Mouse (Mus musculus): Measurements from ENCODE around the gene Pgghg. TPM values are rescaled to one million over a fixed set of nuclear protein-coding genes. Genes with fewer than 3 reads are reported as not detected.

The Pgghg gene
- polyA plus RNA-seq, 1 experiment from 2014 or later = 4.6 TPM

- Histone ChIP-seq H3K27ac (ENCODE audit: low read depth, low read length) (no peak within 1 kb of the TSS; the same call in 1 of the 2 replicates), H3K36me3 (ENCODE audit: control insufficient read depth, insufficient read depth, low read length) (no peaks in the 10 kb centered on the region), H3K4me1 (ENCODE audit: control insufficient read depth, insufficient read depth, low read length) (0 out of 2 replicates have a peak, but pooled peaks cover 2% of the 10 kb centered on the region), H3K27me3 (ENCODE audit: control insufficient read depth, insufficient read depth, low read length) (no peaks in the 10 kb centered on the region), H3K9me3 (ENCODE audit: control insufficient read depth, low read length) (no peaks in the 10 kb centered on the region), H3K9ac (replicated peaks; ENCODE audit: low read depth, low read length) (no peak within 1 kb of the TSS), H3K4me3 (ENCODE audit: low read depth, low read length) (no peak within 1 kb of the TSS), H3K4me2 (ENCODE audit: low read depth, low read length) (no peak within 1 kb of the TSS)
- ATAC-seq (ENCODE audit: low read depth) = no peak
- WGBS = 51% methylated on average over 16 of the region's 16 CpGs
Observed at GRCm38 (mm10) chr7:140949824-140950530, 8.8 kb downstream of the Pgghg start, which contains the start of gene Ifitm5. Ifitm5 (minus strand) TSS chr7:140950291.

- Histone ChIP-seq H3K36me3 (ENCODE audit: control insufficient read depth, insufficient read depth, low read length) (no peaks in the 10 kb centered on the region), H3K4me3 (ENCODE audit: low read depth, low read length) (no peak overlapping the region), H3K9me3 (ENCODE audit: control insufficient read depth, low read length) (no peaks in the 10 kb centered on the region), H3K4me1 (ENCODE audit: control insufficient read depth, insufficient read depth, low read length) (0 out of 2 replicates have a peak, but pooled peaks cover 2% of the 10 kb centered on the region), H3K4me2 (ENCODE audit: low read depth, low read length) (no peak overlapping the region), H3K9ac (replicated peaks; ENCODE audit: low read depth, low read length) (no peak overlapping the region), H3K27ac (ENCODE audit: low read depth, low read length) (no peak overlapping the region; the same call in 1 of the 2 replicates), H3K27me3 (ENCODE audit: control insufficient read depth, insufficient read depth, low read length) (no peaks in the 10 kb centered on the region)
- no peak for ATAC-seq (ENCODE audit: low read depth)
- WGBS = 32% methylated on average over 8 of the region's 8 CpGs
Observed at GRCm38 (mm10) chr7:140951051-140951450, 9.9 kb downstream of the Pgghg start.

GRCm38 (mm10) chr7:140951765-140952164, 10.6 kb downstream of the Pgghg start:
- Histone ChIP-seq H3K4me3 (ENCODE audit: low read depth, low read length) (no peak overlapping the region), H3K27me3 (ENCODE audit: control insufficient read depth, insufficient read depth, low read length) (no peaks in the 10 kb centered on the region), H3K4me1 (ENCODE audit: control insufficient read depth, insufficient read depth, low read length) (0 out of 2 replicates have a peak, but pooled peaks cover 2% of the 10 kb centered on the region), H3K9me3 (ENCODE audit: control insufficient read depth, low read length) (no peaks in the 10 kb centered on the region), H3K36me3 (ENCODE audit: control insufficient read depth, insufficient read depth, low read length) (no peaks in the 10 kb centered on the region), H3K9ac (replicated peaks; ENCODE audit: low read depth, low read length) (no peak overlapping the region), H3K4me2 (ENCODE audit: low read depth, low read length) (no peak overlapping the region), H3K27ac (ENCODE audit: low read depth, low read length) (no peak overlapping the region)
- WGBS = 72% methylated on average over 6 of the region's 6 CpGs
- ATAC-seq (ENCODE audit: low read depth) = no peak

- Histone ChIP-seq H3K27me3 (ENCODE audit: control insufficient read depth, insufficient read depth, low read length) (no peaks in the 10 kb centered on the region), H3K27ac (ENCODE audit: low read depth, low read length) (no peak overlapping the region), H3K36me3 (ENCODE audit: control insufficient read depth, insufficient read depth, low read length) (no peaks in the 10 kb centered on the region), H3K9me3 (ENCODE audit: control insufficient read depth, low read length) (no peaks in the 10 kb centered on the region), H3K4me3 (ENCODE audit: low read depth, low read length) (no peak overlapping the region), H3K4me1 (ENCODE audit: control insufficient read depth, insufficient read depth, low read length) (0 out of 2 replicates have a peak, but pooled peaks cover 2% of the 10 kb centered on the region), H3K4me2 (ENCODE audit: low read depth, low read length) (no peak overlapping the region), H3K9ac (replicated peaks; ENCODE audit: low read depth, low read length) (no peak overlapping the region)
- no peak for ATAC-seq (ENCODE audit: low read depth)
- WGBS = 89% methylated on average over 7 of the region's 7 CpGs
Observed at GRCm38 (mm10) chr7:140952441-140952840, 11.2 kb downstream of the Pgghg start.

- Histone ChIP-seq H3K27ac (ENCODE audit: low read depth, low read length) (no peak overlapping the region), H3K9ac (replicated peaks; ENCODE audit: low read depth, low read length) (no peak overlapping the region), H3K4me2 (ENCODE audit: low read depth, low read length) (no peak overlapping the region), H3K27me3 (ENCODE audit: control insufficient read depth, insufficient read depth, low read length) (no peaks in the 10 kb centered on the region), H3K4me1 (ENCODE audit: control insufficient read depth, insufficient read depth, low read length) (0 out of 2 replicates have a peak, but pooled peaks cover 2% of the 10 kb centered on the region), H3K9me3 (ENCODE audit: control insufficient read depth, low read length) (no peaks in the 10 kb centered on the region), H3K4me3 (ENCODE audit: low read depth, low read length) (no peak overlapping the region), H3K36me3 (ENCODE audit: control insufficient read depth, insufficient read depth, low read length) (no peaks in the 10 kb centered on the region)
- no peak for ATAC-seq (ENCODE audit: low read depth)
- WGBS = 85% methylated on average over 11 of the region's 11 CpGs
Observed at GRCm38 (mm10) chr7:140953133-140953532, 11.9 kb downstream of the Pgghg start.

GRCm38 (mm10) chr7:140953800-140954732, 12.9 kb downstream of the Pgghg start:
- H3K27me3 ChIP-seq (ENCODE audit: control insufficient read depth, insufficient read depth, low read length) = no peaks in the 10 kb centered on the region
- H3K4me3 ChIP-seq (ENCODE audit: low read depth, low read length) = 0 out of 2 replicates have a peak overlapping the region, but pooled peaks have one; percentile 28
- no peak for ATAC-seq (ENCODE audit: low read depth)
- peaks cover 3% of the 10 kb centered on the region; the same call in 1 of the 2 replicates for H3K4me1 ChIP-seq (ENCODE audit: control insufficient read depth, insufficient read depth, low read length)
- H3K4me2 ChIP-seq (ENCODE audit: low read depth, low read length) = peak overlapping the region; percentile 45; the same call in 1 of the 2 replicates
- H3K27ac ChIP-seq (ENCODE audit: low read depth, low read length) = no peak overlapping the region
- H3K9me3 ChIP-seq (ENCODE audit: control insufficient read depth, low read length) = no peaks in the 10 kb centered on the region
- no peaks in the 10 kb centered on the region for H3K36me3 ChIP-seq (ENCODE audit: control insufficient read depth, insufficient read depth, low read length)
- no peak overlapping the region; the same call in 1 of the 2 replicates for H3K9ac ChIP-seq (replicated peaks; ENCODE audit: low read depth, low read length)
- WGBS = 71% methylated on average over 15 of the region's 15 CpGs

- Histone ChIP-seq H3K9me3 (ENCODE audit: control insufficient read depth, low read length) (no peaks in the 10 kb centered on the region), H3K27ac (ENCODE audit: low read depth, low read length) (no peak overlapping the region), H3K4me3 (ENCODE audit: low read depth, low read length) (peak overlapping the region; percentile 28), H3K9ac (replicated peaks; ENCODE audit: low read depth, low read length) (no peak overlapping the region; the same call in 1 of the 2 replicates), H3K4me1 (ENCODE audit: control insufficient read depth, insufficient read depth, low read length) (peaks cover 8% of the 10 kb centered on the region; the same call in 1 of the 2 replicates), H3K27me3 (ENCODE audit: control insufficient read depth, insufficient read depth, low read length) (no peaks in the 10 kb centered on the region), H3K4me2 (ENCODE audit: low read depth, low read length) (peak overlapping the region; percentile 45), H3K36me3 (ENCODE audit: control insufficient read depth, insufficient read depth, low read length) (no peaks in the 10 kb centered on the region)
- WGBS = 11% methylated on average over 9 of the region's 9 CpGs
- ATAC-seq (ENCODE audit: low read depth) = no peak
Observed at GRCm38 (mm10) chr7:140954733-140955071, 13.5 kb downstream of the Pgghg start.

GRCm38 (mm10) chr7:140955342-140955741, 14.2 kb downstream of the Pgghg start:
- WGBS = 20% methylated on average over 17 of the region's 17 CpGs
- Histone ChIP-seq H3K4me1 (ENCODE audit: control insufficient read depth, insufficient read depth, low read length) (peaks cover 8% of the 10 kb centered on the region; the same call in 1 of the 2 replicates), H3K9me3 (ENCODE audit: control insufficient read depth, low read length) (no peaks in the 10 kb centered on the region), H3K27me3 (ENCODE audit: control insufficient read depth, insufficient read depth, low read length) (no peaks in the 10 kb centered on the region), H3K4me2 (ENCODE audit: low read depth, low read length) (peak overlapping the region; percentile 45), H3K4me3 (ENCODE audit: low read depth, low read length) (peak overlapping the region; percentile 28), H3K27ac (ENCODE audit: low read depth, low read length) (no peak overlapping the region), H3K9ac (replicated peaks; ENCODE audit: low read depth, low read length) (no peak overlapping the region), H3K36me3 (ENCODE audit: control insufficient read depth, insufficient read depth, low read length) (no peaks in the 10 kb centered on the region)
- ATAC-seq (ENCODE audit: low read depth) = no peak; the same call in 1 of the 2 replicates

Measured in neural tube, embryonic 14.5 days (tissue).